Mouse (Mus musculus): Measurements from ENCODE around the gene Adh1. TPM values are rescaled to one million over a fixed set of nuclear protein-coding genes. Genes with fewer than 3 reads are reported as not detected.

Adh1 gene
- 0.93 TPM in 1 of 2 replicates, not detected in the other for total RNA-seq (2017)

DNA sequence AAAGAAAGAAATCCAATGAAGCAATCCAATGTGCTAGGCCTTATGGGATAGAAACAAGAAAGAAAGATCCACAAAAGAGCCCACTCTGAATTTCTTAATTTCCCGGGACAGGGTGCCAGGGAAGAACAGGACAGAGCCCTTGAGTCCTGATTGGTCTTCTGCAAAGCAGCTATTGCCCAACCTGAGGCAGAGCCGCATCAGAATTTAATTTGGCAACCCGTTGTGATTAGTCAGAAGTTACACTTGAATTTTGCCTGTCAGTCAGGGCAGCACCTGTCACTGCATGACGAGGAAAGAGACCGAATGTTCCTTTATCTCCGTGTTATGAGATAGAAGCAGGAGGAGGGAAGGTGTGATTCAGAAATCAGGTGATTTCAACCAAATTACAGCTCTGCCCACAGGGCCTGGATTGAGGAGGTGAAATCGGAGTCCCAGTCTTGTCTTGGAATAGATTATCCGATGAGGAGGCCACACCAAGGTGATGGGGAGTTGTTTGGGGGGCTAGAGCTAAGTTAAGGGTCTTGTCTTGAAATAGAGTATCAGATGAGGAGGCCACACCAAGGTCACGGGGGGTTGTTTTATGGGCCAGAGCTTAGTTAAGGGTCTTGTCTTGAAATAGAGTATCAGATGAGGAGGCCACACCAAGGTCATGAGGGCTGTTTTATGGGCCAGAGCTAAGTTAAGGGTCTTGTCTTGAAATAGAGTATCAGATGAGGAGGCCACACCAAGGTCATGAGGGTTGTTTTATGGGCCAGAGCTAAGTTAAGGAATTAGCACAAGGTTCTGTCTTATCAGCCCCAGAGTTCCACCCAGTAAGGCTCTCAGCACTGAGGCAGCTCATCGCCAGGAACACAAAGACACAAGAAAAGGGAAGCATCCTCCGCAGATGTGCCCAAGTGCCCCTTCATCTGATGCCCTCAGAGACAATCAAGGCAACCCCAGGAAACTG lies at the start of gene Adh1:
Gene Adh1 (plus strand): TSS at position 271 of the 949 bp plus-strand sequence.
- ATAC-seq (ENCODE audit: extremely low read depth, insufficient number of reproducible peaks, low FRiP score, poor library complexity, severe bottlenecking), result no peak

DNA sequence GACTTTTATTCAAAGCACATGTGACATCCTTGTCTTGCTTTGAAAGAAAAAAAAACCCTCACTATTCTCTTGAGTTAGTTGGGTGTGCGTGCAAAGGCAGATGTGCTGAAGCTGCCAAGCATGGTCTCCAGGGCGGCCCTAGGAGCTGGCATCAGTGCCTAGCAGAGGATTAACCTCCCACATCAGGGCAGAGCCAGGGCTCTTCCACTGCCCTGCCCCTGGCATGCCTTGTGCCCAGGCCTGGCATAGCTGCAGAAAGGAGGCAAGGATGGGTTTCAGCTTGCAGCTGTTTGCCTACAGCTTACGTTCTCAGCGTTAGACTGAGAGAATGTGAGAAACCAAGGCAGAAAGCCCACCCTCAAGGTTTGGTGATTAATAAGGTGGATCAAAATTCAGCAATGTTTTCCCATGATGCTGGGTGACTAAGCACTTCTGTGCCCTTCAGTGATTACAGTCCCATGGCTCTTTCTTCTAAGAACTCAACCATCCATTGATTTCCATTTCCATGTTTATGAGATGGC lies 48.3 kb upstream of the Adh1 start:
- no peak for ATAC-seq (ENCODE audit: extremely low read depth, insufficient number of reproducible peaks, low FRiP score, poor library complexity, severe bottlenecking)

DNA sequence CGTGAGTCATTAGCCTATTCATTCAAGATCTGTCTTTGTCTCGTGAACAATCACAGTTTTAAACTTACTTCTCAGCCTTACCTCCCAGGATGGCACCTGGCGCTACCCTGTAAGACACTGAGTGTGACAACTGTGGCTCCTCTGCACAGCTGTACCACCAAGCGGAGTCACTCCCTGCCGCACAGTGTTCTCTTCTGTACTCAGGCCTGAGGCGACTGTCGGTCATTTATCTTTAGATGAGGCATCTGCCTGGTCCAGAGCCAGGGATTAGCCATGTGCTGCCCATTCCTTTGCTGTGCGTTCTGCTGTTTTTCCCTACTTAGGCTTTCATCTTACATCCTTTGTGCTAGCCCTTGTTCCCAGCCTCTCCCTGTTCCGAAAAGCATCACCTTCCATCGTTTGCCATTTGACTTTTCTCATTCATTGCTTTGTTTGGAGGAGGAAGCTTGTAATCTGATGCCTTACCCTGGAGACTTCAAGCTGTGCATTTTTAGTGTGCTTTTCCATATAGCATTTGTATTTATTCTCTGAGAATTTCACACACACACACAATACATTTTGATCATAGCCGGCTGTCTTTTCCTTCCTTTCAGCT lies 45.3 kb upstream of the Adh1 start:
- no peak for ATAC-seq (ENCODE audit: extremely low read depth, insufficient number of reproducible peaks, low FRiP score, poor library complexity, severe bottlenecking)

DNA sequence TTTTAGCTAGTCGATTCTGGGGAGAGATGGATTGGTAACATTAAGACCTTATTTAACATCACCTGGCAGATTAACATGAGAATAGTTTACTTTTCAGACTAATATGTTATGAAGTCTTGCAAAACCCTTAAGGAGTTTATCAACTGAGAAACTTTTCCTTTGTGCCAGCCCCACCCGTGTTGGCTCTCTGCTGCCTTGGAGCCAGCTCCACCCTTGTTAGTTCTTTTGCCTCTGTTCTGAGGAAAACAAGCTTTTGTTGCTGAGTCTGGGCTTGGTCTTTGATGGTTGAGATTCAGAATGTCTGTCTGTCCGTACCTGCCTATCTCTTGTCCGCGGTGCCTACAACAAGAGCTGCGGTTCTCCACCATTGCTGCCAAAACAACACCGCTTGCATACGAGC lies 44.7 kb upstream of the Adh1 start:
- ATAC-seq (ENCODE audit: extremely low read depth, insufficient number of reproducible peaks, low FRiP score, poor library complexity, severe bottlenecking), result no peak

DNA sequence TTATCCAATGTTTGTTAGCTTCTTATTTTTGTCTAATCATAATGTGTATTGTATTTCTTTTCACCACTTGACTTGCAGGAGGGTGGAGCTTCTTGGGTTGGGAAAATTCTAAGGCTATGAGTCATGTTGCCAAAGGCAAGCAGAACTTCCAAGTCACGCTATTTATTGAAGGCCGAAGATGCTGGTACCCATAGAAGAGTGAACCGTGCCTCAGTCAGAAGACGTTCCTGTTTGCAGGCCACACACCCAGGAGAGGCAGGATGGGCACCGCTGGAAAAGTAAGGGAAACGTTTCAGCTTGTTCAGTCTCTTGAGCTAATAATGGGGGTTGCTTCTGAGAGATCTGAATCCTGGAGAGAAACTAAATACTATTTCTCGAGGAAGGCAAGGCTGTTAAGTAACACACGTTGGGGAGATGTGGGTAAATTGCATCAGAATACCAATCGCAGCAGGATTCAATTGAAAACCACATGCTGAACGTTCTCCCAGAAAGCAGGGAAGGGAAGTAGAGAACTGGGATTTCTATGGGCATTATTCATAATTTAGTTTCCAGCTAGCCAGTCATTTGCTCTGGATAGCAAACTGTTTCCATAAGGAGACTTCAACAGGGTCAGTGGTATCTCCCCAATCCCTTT lies 43.0 kb upstream of the Adh1 start, which contains the start of gene Adh7:
Gene Adh7 (plus strand): TSS at position 130 of the 634 bp plus-strand sequence.
- no peak for ATAC-seq (ENCODE audit: extremely low read depth, insufficient number of reproducible peaks, low FRiP score, poor library complexity, severe bottlenecking)

DNA sequence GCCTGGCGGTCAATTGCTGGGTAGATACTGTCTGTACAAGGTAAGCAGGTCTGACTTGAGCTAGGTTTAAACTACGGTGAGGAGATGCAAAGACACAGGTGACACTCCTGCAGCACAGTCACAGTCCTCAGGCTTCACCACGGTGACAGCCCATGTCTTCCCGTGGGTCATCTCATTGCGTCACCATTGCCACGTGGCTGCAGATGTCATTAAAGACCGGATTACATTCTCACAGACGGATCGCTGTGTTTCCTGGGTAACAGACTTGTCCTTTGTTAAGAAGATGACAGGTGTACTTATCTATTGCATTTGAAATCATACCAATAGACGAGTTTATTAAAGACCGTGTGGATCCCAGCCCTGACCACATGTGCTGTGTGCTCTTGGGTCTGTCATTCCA lies 39.7 kb upstream of the Adh1 start:
- ATAC-seq (ENCODE audit: extremely low read depth, insufficient number of reproducible peaks, low FRiP score, poor library complexity, severe bottlenecking), result no peak

DNA sequence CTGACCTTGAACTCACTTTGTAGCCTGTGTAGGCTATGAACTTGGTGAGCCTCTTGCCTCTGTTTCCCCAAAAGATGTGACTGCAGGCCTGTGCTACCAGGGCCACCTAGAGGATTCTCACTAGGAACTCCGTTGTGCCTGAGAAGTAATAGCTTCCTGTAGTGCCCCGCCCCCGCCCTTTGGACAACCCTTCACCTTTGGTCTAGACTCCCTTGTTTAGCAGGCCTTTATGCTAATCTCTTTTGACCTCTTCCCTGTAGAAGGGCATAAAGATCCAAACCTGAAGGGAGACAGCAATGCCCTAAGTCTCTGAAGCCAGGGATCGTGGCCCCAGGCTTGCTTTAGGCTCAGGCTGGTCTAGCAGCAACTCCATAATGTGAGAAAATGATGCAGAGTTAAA lies 38.3 kb upstream of the Adh1 start:
- ATAC-seq (ENCODE audit: extremely low read depth, insufficient number of reproducible peaks, low FRiP score, poor library complexity, severe bottlenecking), result no peak

DNA sequence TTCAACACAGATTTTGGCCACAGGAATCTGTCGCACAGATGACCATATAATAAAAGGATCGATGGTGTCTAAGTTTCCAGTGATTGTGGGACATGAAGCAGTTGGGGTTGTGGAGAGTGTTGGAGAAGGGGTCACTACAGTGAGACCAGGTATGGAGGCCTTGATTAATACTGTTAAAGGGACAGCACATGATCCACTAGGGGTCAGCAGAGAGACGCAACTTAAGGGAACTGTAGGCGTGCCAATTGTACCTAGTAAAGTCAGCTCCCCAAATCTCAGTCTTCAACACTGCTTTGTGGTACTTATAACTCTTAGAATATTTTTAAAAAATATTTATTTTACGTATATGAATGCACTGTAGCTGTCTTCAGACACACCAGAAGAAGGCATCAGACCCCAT lies 37.8 kb upstream of the Adh1 start:
- ATAC-seq (ENCODE audit: extremely low read depth, insufficient number of reproducible peaks, low FRiP score, poor library complexity, severe bottlenecking), result peak; percentile 58; the same call in 1 of the 2 replicates

DNA sequence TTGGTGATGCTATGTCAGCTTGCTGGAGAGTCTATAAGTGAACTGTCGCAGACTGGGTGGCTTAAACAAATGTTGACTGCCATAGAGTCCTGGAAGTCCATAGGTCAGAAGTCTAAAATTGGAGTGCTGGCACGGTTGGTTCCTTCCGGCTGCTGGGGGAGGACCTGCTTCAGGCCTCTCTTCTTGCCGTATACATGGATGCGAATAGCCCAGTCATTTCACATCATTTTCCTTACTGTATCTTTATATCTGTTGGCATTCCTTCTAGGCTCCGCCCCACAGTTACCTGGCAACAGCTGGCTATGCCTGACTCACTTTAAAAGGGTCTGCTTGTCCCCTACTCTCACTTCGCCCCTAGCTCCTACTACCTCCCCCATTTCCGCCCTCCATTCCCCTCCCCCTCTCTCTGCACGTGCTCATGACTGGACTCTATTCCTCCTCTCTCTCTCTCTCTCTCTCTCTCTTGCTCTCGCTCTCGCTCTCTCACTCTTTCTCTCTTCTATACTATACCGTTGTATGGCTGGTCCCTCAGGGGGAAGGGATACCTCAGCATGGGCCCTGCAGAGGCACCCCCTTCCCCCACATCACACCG lies 36.3 kb upstream of the Adh1 start:
- no peak for ATAC-seq (ENCODE audit: extremely low read depth, insufficient number of reproducible peaks, low FRiP score, poor library complexity, severe bottlenecking)

DNA sequence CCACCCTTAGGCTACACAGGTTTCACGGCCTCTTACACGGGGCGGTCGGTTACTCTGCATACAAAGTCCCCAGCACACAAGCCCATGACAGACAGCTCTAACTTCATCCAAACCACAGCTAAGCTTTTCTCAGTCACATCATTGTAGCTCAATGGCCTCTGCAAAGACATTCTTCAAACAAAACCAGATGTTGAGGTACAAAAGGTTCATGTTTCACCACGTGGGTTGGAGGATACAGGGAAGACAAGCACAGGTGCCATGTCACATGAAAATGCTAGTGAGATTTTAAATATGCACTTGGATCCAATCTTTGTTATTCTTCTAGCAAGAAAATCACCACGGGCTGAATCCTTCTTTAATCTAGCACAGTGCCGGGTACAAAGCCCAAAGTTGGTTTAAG lies 35.5 kb upstream of the Adh1 start:
- no peak for ATAC-seq (ENCODE audit: extremely low read depth, insufficient number of reproducible peaks, low FRiP score, poor library complexity, severe bottlenecking)

DNA sequence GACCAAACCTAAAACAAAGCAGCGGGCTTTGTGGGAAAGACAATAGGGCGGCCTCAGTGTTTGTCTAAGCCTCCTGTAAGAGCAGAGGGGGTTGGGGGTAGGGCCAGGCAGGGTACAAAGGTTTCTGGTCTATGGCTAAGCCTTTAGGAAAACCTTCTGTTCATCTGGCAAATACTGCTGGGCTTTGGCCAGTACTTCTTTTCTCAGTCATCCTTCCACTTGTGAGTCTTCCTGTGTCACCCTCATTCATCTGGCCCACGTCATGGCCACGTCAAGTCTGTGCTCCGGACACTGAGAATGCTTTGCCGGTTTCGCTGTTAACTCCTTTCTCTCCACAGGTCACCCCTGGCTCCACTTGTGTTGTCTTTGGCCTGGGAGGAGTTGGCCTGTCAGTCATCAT lies 34.9 kb upstream of the Adh1 start:
- ATAC-seq (ENCODE audit: extremely low read depth, insufficient number of reproducible peaks, low FRiP score, poor library complexity, severe bottlenecking), result no peak

DNA sequence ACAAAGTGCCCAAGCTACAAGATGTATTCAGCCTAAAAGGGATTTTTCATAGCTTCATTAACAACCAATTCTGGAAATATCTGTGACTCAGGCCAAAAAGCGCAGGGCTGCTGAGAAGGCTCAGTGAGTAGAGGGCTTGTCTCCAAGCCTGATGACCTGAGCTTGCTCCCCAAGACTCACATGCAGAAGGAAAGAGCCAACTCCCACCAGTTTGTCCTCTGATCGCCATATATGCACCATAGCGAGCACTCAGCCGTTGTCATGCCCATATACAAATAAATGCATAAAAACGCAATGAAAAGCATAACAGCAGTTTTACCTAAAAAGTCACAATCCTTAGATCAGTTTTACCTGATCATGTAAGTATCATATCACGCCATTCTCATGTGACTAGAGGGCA lies 34.3 kb upstream of the Adh1 start:
- no peak for ATAC-seq (ENCODE audit: extremely low read depth, insufficient number of reproducible peaks, low FRiP score, poor library complexity, severe bottlenecking)

DNA sequence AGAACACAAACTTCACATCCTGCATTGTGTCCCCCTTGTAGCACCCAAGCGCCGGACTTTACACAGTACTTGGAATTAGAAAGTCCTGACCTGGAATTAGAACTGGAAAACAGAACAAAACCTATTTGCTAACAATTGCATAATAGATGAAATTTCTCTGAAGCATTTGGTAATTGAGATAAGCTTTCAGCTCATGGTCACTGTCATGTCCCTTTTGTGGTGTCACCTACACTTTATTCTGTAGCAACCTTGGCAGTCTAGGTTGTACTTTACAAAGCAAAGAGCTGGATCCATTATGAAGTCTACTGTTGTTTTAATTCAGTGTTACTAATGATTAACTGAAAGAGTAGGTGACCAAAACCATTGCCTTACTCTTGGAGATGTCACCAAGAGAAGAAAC lies 33.7 kb upstream of the Adh1 start:
- no peak for ATAC-seq (ENCODE audit: extremely low read depth, insufficient number of reproducible peaks, low FRiP score, poor library complexity, severe bottlenecking)

DNA sequence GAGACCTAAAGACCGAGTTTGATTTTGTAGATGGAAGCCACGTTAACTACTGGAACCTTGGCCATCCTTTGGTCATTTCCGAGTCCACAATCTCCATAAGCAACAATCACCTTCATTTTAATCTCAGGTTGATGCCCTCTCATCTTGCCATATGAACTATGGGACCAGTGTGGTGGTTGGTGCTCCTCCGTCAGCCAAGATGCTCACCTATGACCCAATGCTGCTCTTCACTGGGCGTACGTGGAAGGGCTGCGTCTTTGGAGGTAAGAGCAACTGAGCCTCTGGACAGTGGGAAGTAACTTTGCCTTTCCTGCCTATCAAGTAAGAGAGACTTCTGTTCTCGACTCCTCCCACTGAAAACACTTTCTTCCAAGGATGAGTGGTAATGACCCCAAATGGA lies 33.0 kb upstream of the Adh1 start:
- ATAC-seq (ENCODE audit: extremely low read depth, insufficient number of reproducible peaks, low FRiP score, poor library complexity, severe bottlenecking), result no peak

DNA sequence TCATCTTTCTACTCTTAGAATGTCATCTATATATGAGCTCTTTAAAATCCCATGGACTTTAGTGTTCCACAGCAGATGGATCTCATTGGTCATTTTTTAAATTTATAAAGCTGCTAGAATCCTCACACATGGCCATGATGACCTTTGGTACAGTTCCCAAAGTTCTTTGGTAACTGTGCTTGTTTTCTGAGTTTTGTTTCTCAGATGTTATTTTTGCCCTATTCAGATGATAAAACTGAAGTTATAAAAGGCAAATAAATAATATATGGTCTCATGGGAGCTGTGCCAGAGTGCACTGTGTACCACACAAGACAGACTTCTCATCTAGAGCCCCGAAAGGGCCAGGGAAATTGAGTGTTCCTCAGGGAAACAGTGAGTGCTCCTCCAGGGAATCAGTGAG lies 31.3 kb upstream of the Adh1 start:
- ATAC-seq (ENCODE audit: extremely low read depth, insufficient number of reproducible peaks, low FRiP score, poor library complexity, severe bottlenecking), result no peak

DNA sequence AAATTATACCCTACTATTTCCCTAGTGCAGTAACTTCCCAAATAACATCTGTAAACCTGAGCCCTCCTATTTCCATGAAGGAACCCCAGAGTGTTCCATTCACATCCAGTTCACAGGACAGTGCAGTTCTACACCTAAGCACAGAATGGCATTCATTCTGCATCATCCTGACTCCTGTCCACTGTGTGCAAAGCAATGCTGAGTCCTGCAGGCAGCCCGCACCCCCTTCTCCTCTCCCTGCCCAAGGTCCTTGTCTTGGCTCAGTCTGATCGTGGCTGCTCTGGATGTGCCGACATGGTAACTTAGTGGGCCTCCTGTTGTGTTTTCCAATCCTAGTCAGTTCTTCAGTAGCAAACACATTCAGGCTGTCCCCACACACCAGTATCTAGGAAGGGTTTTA lies 30.5 kb upstream of the Adh1 start:
- no peak for ATAC-seq (ENCODE audit: extremely low read depth, insufficient number of reproducible peaks, low FRiP score, poor library complexity, severe bottlenecking)

DNA sequence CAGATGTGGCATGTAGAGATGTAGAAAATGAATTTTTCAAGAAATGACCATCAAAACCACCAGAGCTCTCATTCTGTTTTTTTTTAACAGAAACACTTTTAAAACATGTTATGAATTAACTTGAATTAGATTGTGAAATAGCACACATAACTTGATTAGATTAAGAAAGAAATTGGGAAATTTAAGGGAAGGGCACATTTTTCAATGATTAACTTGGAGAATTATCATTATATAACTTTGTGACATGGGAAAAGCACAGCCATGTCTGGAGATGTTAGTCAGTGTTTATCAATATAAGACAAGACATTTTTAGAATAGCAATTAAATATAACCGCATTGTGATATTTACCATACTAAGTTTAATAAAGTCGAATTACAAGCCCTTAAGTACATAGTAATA lies 29.3 kb upstream of the Adh1 start:
- no peak for ATAC-seq (ENCODE audit: extremely low read depth, insufficient number of reproducible peaks, low FRiP score, poor library complexity, severe bottlenecking)

DNA sequence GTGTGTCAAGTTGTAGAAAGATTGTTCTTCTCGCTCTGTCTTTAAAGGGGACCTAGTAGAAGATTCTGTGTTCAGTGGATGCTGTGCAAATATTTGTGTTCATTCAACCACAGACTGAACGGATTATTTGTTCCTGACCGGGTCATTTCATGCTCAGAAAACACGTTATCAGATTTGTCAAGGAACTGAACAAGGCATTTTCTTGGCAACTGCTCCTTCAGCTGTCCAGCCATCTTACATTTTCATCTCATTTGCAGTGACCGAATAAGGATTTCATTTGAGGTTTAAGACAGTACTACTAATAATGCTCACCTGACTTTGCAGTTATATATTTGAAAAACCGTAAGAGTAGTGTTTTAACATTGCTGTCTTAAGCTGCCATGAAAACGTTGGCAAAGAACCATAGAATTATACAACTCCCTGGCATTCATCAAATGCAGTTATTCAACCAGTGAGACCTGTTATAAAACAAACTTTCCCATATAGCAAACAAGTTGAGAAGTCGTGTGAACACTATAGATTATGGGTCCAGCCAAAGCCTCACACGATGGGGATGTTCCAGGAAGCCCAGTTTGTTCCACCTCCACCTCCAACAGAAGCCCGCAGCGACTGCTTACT lies 24.1 kb upstream of the Adh1 start:
- no peak for ATAC-seq (ENCODE audit: extremely low read depth, insufficient number of reproducible peaks, low FRiP score, poor library complexity, severe bottlenecking)

DNA sequence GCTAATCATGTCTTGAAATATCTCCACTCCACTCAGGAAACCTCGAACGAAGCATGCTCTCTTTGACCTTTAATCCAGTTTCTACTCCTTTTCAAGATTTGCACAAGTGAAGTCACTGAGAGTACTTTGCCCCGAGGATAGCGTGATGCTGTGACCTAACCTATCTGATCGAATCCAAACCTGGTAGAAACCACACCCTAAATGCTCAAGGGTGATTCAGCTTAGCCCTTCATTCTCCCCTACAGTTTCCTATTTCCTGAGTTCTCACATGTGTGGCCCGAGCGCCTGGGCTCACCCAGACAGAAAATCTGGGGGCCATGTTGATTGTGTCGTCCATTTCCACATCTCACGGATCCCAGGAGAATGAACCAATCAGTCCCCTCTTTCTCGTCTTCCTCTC lies 22.7 kb upstream of the Adh1 start:
- no peak for ATAC-seq (ENCODE audit: extremely low read depth, insufficient number of reproducible peaks, low FRiP score, poor library complexity, severe bottlenecking)

Data from neutrophil, adult 5-6 weeks (primary cell).